Mouse (Mus musculus): Measurements from ENCODE around the gene Sec61a1.

DNA sequence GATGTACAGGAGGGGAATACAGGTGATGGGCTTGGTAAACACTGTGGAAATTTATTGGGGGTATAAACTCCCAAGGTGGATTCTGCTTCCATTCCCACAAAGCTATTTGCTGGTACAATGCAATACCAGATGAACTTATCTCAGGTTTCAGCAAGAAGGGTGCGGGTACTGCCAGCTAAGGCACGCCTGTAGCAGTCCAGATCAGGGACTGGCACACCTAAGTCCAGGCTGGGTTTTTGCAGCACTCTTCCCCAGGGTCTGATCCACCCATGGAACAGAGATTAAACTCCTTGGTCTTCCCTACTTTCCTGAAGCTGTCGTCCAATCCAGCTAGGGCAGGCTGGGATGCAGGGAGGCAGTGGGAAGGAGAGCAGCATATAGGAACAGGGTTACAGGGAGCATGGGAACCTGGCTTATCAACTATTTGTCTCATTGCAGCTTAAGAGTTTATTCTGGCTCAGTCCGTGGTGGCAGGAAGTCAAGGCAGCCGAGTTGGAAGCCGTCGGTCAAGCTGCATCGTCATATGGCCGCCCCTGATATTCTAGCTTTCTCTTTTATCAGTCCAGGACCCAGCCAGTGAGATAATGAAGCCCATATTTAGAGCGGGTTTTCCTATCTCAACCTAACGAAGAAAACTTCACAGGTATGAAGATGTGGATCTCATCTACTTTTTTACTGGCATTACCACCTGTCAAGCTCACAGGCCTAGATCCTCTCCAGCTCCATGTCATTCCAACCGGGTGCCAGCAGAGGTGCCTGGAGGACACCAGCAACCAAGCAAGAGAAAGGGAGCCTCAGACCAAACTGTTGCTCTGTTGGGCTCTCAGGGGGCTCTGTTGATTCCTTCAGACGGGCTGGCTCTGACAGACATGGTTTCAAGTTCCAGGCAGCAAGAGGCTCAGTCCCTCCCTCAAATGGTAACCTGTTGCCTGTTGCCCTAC lies 16.4 kb downstream of the Sec61a1 start:
- TF ChIP-seq GATA1 (IDR thresholded peaks at IDR 0.05; ENCODE audit: borderline replicate concordance, low read length) (no peak), FLI1 (IDR thresholded peaks at IDR 0.05; ENCODE audit: low read length) (no peak)
